Mouse (Mus musculus) C2C12 (cell line): ENCODE results near the gene Gm20388. TPM values are rescaled to one million over a fixed set of nuclear protein-coding genes. Genes with fewer than 3 reads are reported as not detected.

ENCODE experiments used
- H3K27me3 ChIP-seq: one replicate; pipeline ENCODE4 v1.6.1; 2011; ENCODE audit not compliant: control insufficient read depth, insufficient read depth, insufficient read length
- H3K36me3 ChIP-seq: one replicate; pipeline ENCODE4 v1.6.1; 2011; ENCODE audit not compliant: control insufficient read depth, insufficient read depth
- H3K4me3 ChIP-seq: one replicate; pipeline ENCODE4 v1.5.1; 2011; ENCODE audit warnings: mild to moderate bottlenecking, control low read depth; ENCODE audit not compliant: poor library complexity, insufficient read depth, severe bottlenecking
- H3K79me2 ChIP-seq: one replicate; pipeline ENCODE4 v1.6.1; 2011; ENCODE audit not compliant: control insufficient read depth, insufficient read depth
- H3K79me3 ChIP-seq: one replicate; pipeline ENCODE4 v1.6.1; 2011; ENCODE audit warnings: low read depth, control low read depth
- H3ac ChIP-seq: one replicate; pipeline ENCODE3; 2011; ENCODE audit warnings: low read depth; ENCODE audit not compliant: control insufficient read depth, insufficient read length
- CEBPB ChIP-seq: IDR thresholded peaks from one replicate; pipeline ENCODE4 v1.6.1; 2011; ENCODE audit warnings: low read depth, mild to moderate bottlenecking, control low read depth, moderate library complexity
- CTCF ChIP-seq: IDR thresholded peaks from one replicate; pipeline ENCODE4 v1.5.1; 2011; ENCODE audit not compliant: control insufficient read depth, insufficient read depth, insufficient read length
- FOSL1 ChIP-seq: IDR thresholded peaks from one replicate; pipeline ENCODE4 v1.8.0; 2011; ENCODE audit warnings: mild to moderate bottlenecking, low read length; ENCODE audit not compliant: poor library complexity, insufficient read depth, severe bottlenecking
- MAX ChIP-seq: IDR thresholded peaks from one replicate; pipeline ENCODE4 v1.6.1; 2011; ENCODE audit warnings: mild to moderate bottlenecking, control low read depth
- MYOD1 ChIP-seq: IDR thresholded peaks from one replicate; pipeline ENCODE4 v1.6.1; 2011; ENCODE audit warnings: low read depth; ENCODE audit not compliant: control insufficient read depth, insufficient read length
- MYOG ChIP-seq: IDR thresholded peaks from one replicate; pipeline ENCODE4 v1.6.1; 2011; ENCODE audit not compliant: control insufficient read depth, insufficient read length; ENCODE audit errors: extremely low read depth
- USF1 ChIP-seq: IDR thresholded peaks from one replicate; pipeline ENCODE4 v1.6.1; 2011; ENCODE audit warnings: low read depth, mild to moderate bottlenecking, control low read depth, moderate library complexity
- polyA plus RNA-seq: library from polyadenylated mRNA; unstranded; fragments of >200 nt; fragmentation: generic; extraction: Trizol; gene quantifications from one replicate; pipeline ENCODE4 v1.2.1, GENCODE M21; 2012; ENCODE audit warnings: missing spikeins

Gene Gm20388
- polyA plus RNA-seq, 1 experiment, result 15.0 TPM

GRCm38 (mm10) chr8:121818226-121818625 is 1907.6 kb downstream of the Gm20388 start:
- H3K27me3 ChIP-seq, result no peaks in the 10 kb centered on the region
- H3ac ChIP-seq, result no peak overlapping the region
- H3K79me2 ChIP-seq, result peaks cover 20% of the 10 kb centered on the region
- peaks cover 10% of the 10 kb centered on the region for H3K79me3 ChIP-seq
- TF ChIP-seq MYOD1 (no peak), MYOG (no peak), CTCF (no peak), USF1 (no peak), FOSL1 (no peak), MAX (no peak), CEBPB (no peak)
- peaks cover 17% of the 10 kb centered on the region for H3K36me3 ChIP-seq
- H3K4me3 ChIP-seq, result no peak overlapping the region

DNA sequence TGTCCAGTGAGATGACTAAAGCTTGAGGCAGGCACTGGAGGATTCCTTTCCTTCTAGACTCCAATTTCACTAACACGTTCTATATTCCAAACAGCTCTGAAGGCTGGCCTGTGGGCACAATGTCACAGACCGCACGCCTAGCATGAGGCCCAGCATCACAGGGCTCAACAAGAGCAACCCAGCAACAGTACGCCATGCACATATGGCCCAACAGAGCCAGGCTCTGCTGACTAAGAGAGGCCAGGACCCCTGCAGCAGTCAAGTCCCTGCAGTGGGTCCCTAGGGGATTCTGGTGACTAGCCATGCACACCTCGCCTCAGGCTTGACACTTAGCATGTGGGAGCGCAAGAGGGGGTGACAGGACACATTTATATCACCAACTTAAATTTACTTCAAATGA is 1910.2 kb downstream of the Gm20388 start:
- Histone ChIP-seq H3K36me3 (peaks cover 14% of the 10 kb centered on the region), H3K79me3 (peaks cover 11% of the 10 kb centered on the region), H3K27me3 (no peaks in the 10 kb centered on the region)

GRCm38 (mm10) chr8:121821320-121821719 is 1910.7 kb downstream of the Gm20388 start:
- Histone ChIP-seq H3ac (no peak overlapping the region), H3K79me3 (peaks cover 11% of the 10 kb centered on the region), H3K36me3 (peaks cover 14% of the 10 kb centered on the region), H3K4me3 (no peak overlapping the region), H3K27me3 (no peaks in the 10 kb centered on the region), H3K79me2 (peaks cover 20% of the 10 kb centered on the region)
- no peak for TF ChIP-seq MYOG
- TF ChIP-seq USF1, result no peak
- no peak for TF ChIP-seq FOSL1
- no peak for TF ChIP-seq CTCF
- no peak for TF ChIP-seq MYOD1
- TF ChIP-seq CEBPB, result no peak
- no peak for TF ChIP-seq MAX

More for the DNA sequence above, 1910.2 kb downstream of the Gm20388 start:
- H3K4me3 ChIP-seq, result no peak overlapping the region
- TF ChIP-seq FOSL1 (no peak), CEBPB (no peak), USF1 (no peak), MYOD1 (no peak), MYOG (no peak), MAX (no peak), CTCF (no peak)
- peaks cover 20% of the 10 kb centered on the region for H3K79me2 ChIP-seq
- no peak overlapping the region for H3ac ChIP-seq

DNA sequence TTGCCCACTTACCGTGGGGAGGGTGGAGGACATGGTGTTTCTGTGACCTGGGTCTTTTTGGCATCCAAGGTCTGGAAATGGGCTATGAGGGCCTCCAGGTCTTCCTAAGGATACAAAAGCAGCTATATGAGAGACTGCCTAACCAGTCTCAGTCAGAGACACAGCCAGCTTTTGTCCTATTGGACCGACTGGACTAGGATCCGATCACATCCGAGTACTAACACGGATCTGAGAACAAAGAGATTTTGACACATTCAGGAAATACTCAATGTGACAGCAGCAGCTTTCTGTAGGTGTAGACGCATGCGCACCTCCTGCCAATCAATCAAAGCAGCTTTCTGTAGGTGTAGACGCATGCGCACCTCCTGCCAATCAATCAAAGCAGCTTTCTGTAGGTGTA is 1911.1 kb downstream of the Gm20388 start:
- H3K27me3 ChIP-seq, result no peaks in the 10 kb centered on the region
- H3K79me3 ChIP-seq, result peaks cover 11% of the 10 kb centered on the region
- H3ac ChIP-seq, result no peak overlapping the region
- peaks cover 14% of the 10 kb centered on the region for H3K36me3 ChIP-seq
- peaks cover 20% of the 10 kb centered on the region for H3K79me2 ChIP-seq
- TF ChIP-seq MAX (no peak), USF1 (no peak), MYOG (no peak), FOSL1 (no peak), CEBPB (no peak), CTCF (no peak), MYOD1 (no peak)
- no peak overlapping the region for H3K4me3 ChIP-seq

GRCm38 (mm10) chr8:121827726-121828125 is 1917.1 kb downstream of the Gm20388 start:
- TF ChIP-seq MYOD1, result no peak
- no peak for TF ChIP-seq FOSL1
- TF ChIP-seq CEBPB, result no peak
- TF ChIP-seq MYOG, result no peak
- no peak for TF ChIP-seq USF1
- no peak for TF ChIP-seq CTCF
- TF ChIP-seq MAX, result no peak
- no peak overlapping the region for H3ac ChIP-seq
- H3K4me3 ChIP-seq, result no peak overlapping the region

DNA sequence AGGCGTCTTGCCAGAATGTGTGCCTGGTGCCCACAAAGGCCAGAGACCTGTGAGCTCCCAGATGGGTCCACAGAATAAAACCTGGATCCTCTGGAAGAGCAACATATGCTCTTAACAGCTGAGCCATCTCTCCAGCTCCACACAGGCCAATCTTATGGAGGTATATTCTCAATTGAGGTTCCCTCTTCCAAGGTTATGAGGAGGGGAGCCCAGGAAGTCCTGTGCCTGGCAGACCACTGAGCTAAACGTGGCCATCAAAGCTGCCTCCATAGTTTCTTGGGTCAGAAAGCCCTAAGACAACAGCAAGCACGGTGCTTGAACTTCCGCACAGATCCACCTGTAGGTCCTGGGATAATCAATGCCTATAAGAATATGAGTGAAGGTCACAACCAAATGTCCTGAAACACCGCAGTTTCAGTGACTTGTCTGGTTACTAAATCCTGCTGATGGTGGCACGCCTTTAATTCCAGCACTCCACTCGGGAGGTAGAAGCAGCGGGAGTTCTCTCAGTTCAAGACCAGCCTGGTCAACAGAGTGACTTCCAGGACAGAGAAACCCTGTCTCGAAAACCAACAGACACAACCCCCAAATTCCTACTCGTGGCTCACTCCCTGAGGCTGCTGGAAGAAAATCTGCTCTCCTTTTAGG is 1917.9 kb downstream of the Gm20388 start:
- Histone ChIP-seq H3K36me3 (no peaks in the 10 kb centered on the region), H3K79me2 (peaks cover 25% of the 10 kb centered on the region), H3K27me3 (no peaks in the 10 kb centered on the region), H3K4me3 (peak overlapping the region; percentile 92), H3K79me3 (peaks cover 19% of the 10 kb centered on the region), H3ac (peak overlapping the region; percentile 82)
- no peak for TF ChIP-seq MAX
- no peak for TF ChIP-seq MYOD1
- TF ChIP-seq CEBPB, result no peak
- no peak for TF ChIP-seq CTCF
- TF ChIP-seq USF1, result no peak
- TF ChIP-seq FOSL1, result no peak
- TF ChIP-seq MYOG, result no peak

More at GRCm38 (mm10) chr8:121827726-121828125, 1917.1 kb downstream of the Gm20388 start:
- H3K27me3 ChIP-seq, result no peaks in the 10 kb centered on the region
- H3K36me3 ChIP-seq, result no peaks in the 10 kb centered on the region
- H3K79me2 ChIP-seq, result peaks cover 25% of the 10 kb centered on the region
- peaks cover 19% of the 10 kb centered on the region for H3K79me3 ChIP-seq
